Mouse (Mus musculus): Measurements from ENCODE around the gene Rtl8a.
"Not testable (repeated sequence)": the region's sequence is repeated elsewhere in the genome, so short reads cannot be mapped to it uniquely, and the experiment has no call there.

The Rtl8a gene

DNA sequence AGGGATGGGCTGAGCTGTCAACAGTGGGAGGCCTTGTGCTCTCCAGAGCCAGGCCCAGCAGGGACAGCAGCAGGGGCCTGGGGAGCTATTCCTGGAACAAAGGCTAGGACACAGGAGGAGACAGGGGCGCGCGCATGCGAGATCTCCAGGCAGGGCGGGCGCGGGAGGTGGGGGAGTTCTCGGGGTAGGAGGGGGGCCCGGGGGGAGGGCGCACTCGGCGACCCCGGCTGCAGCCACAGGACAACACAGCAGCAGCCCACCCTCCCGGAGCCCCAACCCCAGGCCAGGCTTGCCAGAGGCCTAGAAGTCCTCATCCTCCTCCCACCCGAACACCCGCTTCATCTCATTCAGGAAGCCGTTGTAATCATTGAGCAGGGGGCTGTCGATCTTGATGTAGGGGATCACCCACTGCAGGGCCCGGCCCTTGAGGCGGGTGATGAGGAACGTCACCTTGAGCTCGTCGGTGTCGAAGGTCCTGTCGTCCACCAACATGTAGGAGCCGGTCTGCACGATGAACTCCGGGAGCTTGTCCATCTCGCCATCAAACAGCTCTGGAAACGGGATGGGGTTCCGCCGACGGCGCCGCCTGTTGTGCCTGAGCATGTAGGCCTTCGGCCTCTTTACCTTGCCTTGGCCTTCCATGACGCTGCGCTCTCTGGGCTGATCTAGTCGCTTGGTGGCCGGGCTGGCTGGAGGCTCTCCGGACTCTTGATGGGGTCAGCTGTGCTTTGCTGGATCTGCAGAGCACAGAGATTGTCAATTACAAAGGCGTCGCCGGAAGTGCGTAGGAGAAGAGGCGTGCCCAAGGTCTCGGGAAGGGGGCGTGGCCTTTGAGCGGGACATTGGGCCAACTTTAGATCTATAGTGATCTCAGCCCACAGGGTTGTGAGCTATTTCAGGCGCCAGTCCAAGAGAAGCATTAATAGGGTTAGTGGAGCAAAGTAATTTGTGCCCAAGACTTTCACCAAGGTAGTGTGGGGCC, at the start of gene Rtl8a:
TSS of gene Rtl8a (minus strand) at position 703 of the 982 bp plus-strand sequence.
- DNase-seq (ENCODE audit: low read depth, low spot score), result peak; percentile 83

DNA sequence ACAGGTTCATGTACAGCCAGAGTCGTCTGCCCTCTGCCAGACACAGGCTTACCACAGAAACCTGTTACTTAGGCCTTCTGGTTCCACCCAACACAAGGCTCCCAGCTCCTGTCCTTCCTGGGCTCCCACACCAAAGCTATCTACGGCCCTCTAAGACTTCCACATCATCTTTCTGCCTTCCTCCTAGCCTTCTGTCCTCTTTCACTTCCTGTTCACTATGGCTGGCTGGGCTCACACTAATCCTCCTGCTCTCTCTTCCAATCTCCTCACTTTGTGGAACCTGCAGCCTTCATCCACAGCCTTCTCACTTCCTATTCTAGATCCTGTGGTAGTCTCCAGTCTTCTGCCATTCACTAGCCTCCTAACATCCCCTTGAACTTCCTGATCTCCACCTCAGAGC, 49.7 kb upstream of the Rtl8a start:
- no peak for DNase-seq (ENCODE audit: low read depth, low spot score)

DNA sequence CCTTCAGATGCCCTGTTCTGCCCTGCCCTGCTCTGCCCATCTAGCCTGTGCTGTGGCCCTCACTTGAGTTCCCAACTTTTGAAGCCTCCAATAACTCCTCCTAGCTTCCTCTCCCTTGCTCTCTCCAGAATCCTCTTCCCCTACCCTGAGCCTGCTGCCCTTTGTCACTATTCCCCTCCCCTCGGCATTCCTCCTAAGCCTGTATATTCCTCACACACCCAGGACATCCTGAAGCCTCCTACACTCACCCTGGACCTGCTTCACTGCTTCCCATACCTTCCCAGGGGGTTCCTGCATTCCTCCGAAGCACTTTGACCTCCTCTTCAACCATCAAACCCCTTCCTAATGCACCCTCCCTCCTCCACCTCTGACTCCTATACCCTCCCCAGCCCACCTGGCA, 48.6 kb upstream of the Rtl8a start:
- DNase-seq (ENCODE audit: low read depth, low spot score), result no peak

DNA sequence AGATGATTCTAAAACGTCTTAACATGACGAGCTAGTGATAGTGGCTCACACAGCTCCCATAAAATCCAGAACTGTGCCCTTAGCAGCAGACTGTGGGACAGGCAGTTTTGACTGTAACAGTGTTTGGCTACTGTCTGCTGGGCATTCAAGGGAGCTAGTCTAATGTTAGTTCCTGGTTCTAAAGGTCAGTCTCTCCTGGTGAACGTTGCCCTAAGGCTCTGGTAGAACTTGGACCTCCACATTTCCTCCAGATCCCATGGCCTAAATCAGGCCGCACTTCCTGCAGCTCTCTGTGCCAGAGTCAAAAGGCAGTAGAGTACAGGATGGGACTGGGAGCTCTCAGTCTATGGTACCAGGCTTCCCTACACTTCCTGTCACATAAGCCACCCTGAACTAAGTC, 41.2 kb upstream of the Rtl8a start:
- not testable (repeated sequence) for DNase-seq (ENCODE audit: low read depth, low spot score)

DNA sequence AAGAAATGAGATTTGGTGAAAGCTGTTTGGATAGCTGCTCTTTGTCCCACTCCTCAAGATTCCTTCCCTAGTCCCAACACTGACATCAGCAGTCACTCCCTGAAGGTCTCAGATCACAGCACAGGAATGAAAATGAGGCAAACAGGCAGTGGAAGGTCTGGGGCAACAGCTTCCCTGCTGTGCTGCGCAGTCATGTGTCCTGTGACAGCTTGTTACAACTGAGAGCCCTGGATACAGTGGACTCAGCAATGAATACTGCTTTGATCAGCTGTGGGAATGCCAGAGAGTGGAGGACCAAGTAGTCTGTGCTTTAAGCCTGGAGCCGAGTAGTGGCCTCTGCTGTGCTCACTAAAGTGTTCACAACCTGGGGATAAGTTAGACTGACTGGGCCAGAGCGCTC, 39.2 kb upstream of the Rtl8a start:
- not testable (repeated sequence) for DNase-seq (ENCODE audit: low read depth, low spot score)

DNA sequence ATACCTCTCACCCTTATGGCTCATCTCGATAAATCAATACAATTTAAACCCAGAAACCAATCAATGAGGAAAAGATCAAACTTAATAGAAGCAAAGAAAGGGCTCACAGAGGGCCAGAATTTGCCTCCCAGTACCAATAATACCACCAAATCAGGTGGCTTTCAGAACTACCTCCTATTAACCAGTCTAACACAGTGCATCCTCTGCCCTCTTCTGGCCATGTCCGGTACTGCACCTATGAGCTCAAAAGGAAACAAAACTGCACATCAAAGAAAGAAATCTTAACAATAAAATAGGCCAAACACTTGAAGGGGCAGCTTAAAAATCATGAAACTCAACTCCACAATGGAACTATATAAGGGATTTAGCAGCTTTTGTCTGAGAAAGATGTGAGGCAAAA, 33.5 kb upstream of the Rtl8a start:
- not testable (repeated sequence) for DNase-seq (ENCODE audit: low read depth, low spot score)

DNA sequence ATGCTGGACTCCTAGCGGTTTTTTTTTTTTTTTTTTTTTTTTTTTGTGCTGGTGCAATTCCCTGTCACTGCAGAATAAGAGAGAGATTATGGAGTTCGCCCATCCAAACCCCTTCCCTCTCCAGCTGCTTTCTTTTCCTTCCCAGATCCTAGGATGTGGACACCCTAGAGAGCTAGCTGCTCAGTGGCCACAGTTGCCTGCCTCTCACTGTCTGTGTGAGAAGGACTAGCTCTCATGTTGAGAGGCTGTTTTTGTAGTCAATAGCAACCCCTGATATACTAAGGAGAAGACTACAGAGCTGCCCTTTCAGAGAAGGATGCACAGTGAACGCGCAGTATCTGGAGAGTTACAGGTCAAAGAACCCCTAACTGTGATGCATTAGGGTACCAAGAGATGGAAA, 27.2 kb upstream of the Rtl8a start:
- not testable (repeated sequence) for DNase-seq (ENCODE audit: low read depth, low spot score)

DNA sequence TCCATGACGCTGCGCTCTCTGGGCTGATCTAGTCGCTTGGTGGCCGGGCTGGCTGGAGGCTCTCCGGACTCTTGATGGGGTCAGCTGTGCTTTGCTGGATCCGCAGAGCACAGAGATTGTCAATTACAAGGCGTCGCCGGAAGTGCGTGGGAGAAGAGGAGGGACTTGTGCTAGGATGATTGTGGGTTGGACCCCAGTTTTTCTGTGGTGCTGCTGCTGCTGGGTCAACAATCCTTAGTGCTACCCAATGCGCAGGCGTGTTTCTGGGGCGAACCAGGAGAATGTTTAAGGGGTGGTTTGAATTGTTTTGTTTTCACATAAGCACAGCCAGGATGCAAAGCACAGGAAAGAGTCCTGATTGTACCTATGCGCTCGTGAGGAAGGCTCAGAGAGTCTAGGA, 26.8 kb upstream of the Rtl8a start, which contains the start of gene Rtl8b:
TSS of gene Rtl8b (minus strand) at position 115 of the 400 bp plus-strand sequence.
- DNase-seq (ENCODE audit: low read depth, low spot score), result peak; percentile 84

DNA sequence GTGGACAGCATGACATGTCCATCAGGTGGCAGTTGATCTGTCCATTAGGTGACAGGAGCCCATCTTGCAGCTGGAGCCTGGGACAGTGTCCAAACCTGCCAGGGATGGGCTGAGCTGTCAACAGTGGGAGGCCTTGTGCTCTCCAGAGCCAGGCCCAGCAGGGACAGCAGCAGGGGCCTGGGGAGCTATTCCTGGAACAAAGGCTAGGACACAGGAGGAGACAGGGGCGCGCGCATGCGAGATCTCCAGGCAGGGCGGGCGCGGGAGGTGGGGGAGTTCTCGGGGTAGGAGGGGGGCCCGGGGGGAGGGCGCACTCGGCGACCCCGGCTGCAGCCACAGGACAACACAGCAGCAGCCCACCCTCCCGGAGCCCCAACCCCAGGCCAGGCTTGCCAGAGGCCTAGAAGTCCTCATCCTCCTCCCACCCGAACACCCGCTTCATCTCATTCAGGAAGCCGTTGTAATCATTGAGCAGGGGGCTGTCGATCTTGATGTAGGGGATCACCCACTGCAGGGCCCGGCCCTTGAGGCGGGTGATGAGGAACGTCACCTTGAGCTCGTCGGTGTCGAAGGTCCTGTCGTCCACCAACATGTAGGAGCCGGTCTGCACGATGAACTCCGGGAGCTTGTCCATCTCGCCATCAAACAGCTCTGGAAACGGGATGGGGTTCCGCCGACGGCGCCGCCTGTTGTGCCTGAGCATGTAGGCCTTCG, 26.2 kb upstream of the Rtl8a start:
- DNase-seq (ENCODE audit: low read depth, low spot score), result not testable (repeated sequence)

DNA sequence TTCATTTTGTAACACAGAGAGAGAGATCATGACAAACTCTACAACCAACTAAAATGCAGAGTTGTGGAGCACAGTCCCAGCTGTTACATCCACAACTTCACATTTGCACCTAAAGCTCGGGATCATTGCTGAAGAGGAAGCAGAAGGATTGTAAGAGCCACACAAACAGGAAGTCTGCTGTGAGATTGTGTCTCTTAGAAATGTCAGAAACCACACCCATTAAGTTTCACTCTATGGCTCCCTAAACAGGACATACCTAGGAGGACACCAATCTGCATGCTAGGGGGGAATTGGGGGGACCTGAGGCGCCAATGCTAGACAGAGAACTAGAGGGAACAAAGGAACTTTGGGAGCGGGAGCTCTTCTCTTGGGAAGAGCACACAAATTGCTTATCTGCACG, 9.4 kb upstream of the Rtl8a start:
- not testable (repeated sequence) for DNase-seq (ENCODE audit: low read depth, low spot score)

DNA sequence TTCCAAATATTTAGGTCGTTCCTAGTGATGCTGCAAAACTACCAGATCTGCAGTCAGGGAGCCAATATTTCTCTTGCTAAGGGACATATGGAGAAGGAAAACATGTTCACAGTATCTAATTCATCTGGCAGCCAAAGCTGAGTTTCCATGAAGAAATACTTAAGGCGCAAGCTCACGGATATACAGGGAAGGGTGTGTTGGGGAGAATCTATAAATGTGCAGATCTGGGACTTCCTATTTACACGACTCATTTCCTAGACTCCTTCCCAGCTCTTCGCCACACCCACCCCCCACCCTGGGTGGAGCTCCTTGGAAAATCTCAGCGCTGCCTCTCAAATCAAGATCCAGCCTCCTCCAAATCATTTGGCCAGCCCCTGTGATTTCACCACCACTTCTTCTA, 2.4 kb upstream of the Rtl8a start:
- no peak for DNase-seq (ENCODE audit: low read depth, low spot score)

DNA sequence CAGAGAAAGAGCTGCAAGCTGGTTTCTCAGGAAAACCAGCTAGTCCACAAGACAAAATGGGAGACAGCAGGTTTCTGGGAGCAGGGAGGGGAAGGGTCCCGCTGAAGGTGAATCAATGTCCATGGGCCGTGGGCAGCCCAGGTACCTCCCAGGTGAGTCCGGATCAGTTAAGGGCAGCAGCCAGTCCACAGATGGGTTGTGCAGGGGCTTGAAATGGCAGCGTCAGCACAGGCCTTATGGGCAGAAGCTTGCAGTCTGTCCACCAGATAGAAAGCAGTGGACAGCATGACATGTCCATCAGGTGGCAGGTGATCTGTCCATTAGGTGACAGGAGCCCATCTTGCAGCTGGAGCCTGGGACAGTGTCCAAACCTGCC, 890 bp downstream of the Rtl8a start:
- DNase-seq (ENCODE audit: low read depth, low spot score), result not testable (repeated sequence)

DNA sequence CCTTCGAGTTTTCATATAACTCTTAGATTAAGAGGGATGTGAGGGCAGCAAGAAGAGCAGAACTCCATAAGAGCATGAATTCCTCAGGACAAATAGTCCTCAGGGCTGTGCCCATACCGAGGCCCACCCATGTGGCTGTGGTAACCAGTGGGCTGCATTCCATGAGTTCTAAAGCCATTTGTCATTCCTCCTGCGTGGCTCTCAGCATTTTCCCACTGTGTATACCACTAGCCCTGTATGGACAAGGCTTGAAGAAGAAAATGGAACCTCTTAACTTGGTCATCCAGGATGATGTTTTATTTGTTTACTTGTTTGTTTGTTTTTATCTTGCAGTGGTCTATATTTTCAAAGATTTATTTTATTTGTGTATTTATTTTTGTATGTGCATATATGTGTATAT, 5.4 kb downstream of the Rtl8a start:
- not testable (repeated sequence) for DNase-seq (ENCODE audit: low read depth, low spot score)

DNA sequence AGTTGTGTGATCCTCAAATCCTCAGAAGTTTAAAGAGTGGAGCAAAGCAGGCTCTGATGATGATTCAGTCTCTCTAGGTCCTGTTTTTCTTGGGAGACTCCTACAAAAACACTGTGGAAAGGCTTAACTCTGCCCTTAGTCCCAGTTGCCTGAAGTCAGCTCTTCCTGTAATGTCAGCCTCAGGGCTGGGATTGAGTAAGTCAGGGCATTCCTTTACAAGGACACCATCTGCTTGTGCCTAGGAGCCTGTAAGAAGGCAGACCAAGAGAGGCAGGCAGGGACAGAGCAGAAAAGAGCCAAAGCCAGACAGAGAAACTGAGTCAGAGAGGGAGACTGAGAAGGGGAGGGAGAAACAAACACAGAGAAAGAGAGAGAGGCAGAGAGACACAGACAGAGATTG, 32.1 kb downstream of the Rtl8a start:
- not testable (repeated sequence) for DNase-seq (ENCODE audit: low read depth, low spot score)

DNA sequence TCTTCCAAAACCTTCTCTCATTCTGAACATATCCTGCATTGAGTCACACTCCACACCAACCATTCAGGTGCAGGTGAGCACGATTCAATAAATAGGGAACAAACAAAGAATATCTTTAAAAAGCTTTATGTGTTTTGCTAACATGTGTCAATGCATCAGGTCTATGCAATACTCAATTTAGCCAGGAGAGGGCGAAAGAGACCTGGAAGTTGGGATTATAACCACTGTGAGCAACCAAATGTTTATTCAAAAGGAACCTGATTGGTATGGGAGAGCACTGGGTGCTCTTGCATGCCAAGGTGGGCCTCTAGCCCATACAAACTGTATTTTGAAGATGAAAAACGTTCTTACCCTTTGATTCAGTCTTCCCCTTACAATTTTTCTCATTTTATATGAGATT, 32.9 kb downstream of the Rtl8a start:
- peak; percentile 67 for DNase-seq (ENCODE audit: low read depth, low spot score)

DNA sequence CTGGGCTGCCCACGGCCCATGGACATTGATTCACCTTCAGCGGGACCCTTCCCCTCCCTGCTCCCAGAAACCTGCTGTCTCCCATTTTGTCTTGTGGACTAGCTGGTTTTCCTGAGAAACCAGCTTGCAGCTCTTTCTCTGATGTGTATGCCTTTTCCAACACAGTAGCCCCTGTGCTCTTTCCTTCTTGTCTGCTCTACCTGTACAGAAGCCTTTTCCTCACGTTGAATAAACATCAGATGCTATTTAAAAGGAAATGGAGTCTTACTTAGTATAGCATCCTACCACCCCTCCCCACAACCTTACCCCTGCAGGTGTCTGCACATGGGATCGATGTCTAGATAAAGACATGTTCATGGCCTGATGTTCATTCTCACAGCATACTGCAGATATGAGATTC, 34.6 kb downstream of the Rtl8a start, which contains the start of gene Gm14597:
TSS of gene Gm14597 (minus strand) at position 101 of the 400 bp plus-strand sequence.
- DNase-seq (ENCODE audit: low read depth, low spot score), result not testable (repeated sequence)

DNA sequence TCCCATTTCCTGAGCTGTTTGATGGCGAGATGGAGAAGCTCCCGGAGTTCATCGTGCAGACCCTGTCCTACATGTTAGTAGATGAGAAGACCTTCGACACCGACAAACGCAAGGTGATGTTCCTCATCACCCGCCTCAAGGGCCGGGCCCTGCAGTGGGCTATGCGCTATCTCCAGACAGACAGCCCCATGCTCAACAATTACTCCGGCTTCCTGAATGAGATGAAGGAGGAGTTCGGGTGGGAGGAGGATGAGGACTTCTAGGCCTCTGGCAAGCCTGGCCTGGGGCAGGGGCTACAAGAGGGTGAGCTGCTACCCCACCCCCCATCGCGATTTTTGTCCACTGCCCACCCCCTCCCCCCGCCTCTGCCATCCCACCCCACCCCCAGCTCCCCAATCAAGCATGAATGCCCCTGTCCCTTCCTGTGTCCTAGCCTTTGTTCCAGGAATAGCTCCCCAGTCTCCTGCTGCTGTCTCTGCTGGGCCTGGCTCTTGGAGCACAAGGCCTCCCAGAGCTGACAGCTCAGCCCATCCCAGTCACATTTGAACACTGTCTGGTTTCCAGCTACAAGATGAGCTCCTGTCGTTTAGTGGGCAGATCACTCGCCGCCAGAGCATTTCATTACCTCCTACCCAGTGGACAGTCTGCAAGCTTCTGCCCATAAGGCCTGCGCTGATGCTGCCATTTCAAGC, 35.2 kb downstream of the Rtl8a start:
- peak; percentile 6 for DNase-seq (ENCODE audit: low read depth, low spot score)

DNA sequence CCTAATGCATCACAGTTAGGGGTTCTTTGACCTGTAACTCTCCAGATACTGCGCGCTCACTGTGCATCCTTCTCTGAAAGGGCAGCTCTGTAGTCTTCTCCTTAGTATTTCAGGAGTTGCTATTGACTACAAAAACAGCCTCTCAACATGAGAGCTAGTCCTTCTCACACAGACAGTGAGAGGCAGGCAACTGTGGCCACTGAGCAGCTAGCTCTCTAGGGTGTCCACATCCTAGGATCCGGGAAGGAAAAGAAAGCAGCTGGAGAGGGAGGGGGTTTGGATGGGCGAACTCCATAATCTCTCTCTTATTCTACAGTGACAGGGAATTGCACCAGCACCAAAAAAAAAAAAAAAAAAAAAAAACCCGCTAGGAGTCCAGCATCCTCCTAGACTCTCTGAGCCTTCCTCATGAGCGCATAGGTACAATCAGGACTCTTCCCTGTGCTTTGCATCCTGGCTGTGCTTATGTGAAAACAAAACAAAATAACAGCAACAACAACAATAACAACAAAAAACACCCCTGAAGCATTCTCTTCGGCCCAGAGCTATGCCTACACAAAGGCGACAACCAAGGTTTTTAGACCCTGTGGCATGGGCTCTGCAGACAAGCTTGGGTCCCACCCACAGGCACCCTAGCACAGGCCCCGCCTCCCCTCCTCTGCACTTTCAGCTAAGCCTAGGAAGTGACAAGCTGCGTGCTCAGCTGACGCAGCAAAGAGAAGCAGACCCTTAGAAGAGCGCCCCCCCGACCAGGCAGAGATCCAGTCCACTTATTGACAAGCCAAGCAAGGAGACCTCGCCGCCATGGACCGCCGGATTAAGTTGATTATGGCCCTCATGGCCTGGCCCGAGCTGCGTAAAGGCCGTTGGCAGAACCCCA, 36.0 kb downstream of the Rtl8a start, which contains the start of gene Rtl8c:
TSS of gene Rtl8c (plus strand) at position 791 of the 880 bp plus-strand sequence.
- peak; percentile 61 for DNase-seq (ENCODE audit: low read depth, low spot score)

DNA sequence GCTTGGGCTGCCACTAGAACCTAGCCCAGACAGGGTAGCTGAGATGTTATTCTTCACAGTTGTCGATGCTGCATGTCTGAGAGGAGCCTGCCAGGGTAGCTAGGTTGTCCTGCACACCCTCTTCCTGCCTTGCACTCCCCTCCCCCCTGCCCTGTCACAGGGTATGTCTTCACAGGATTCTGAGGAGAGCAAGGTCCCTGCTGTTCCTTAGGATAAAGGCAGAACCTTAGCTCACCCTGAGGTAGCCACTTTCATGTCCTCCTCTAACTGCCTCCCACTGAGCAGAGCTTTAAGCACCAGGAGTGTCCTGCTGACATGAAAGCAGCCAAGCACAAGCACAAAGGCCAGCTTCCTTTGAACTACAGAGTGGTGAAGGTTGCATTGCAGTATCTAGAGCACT, 37.3 kb downstream of the Rtl8a start:
- not testable (repeated sequence) for DNase-seq (ENCODE audit: low read depth, low spot score)

DNA sequence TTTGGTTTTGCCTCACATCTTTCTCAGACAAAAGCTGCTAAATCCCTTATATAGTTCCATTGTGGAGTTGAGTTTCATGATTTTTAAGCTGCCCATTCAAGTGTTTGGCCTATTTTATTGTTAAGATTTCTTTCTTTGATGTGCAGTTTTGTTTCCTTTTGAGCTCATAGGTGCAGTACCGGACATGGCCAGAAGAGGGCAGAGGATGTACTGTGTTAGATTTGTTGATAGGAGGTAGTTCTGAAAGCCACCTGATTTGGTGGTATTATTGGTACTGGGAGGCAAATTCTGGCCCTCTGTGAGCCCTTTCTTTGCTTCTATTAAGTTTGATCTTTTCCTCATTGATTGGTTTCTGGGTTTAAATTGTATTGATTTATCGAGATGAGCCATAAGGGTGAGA, 43.5 kb downstream of the Rtl8a start:
- not testable (repeated sequence) for DNase-seq (ENCODE audit: low read depth, low spot score)

Measured in mesoderm, embryonic 11.5 days (tissue).